In the genomic region with DNA sequence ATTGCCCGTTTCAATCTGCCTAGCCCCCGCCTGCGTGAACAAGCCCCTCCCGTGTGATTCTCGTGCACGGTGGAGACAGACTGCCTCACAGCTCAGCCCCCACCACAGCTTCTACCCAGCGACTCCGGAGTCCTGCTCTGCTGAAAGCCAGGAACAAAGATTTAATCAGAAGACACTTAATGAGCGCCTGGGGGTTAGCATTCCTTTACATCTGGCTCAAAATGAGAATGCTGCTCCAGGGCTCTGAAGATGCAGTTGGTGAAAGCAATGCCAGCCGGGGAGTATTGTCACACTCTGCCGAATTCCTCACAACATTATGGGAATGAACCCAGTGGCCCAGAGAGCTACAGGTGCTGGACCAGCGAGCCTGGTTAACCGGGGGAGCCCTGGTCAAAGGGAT, we compare ENCODE assay signal across 15 mouse cellular contexts.
DNase-seq lines count a peak whose midpoint lies in the region; ATAC-seq and TF ChIP-seq lines count a peak whose summit lies in the region.
"Had no signal": no experiment of that assay in that cellular context is flagged by ENCODE, and none has a peak within 500 bp of the region (broad histone marks: within the 10 kb centered on the region; RNA-seq: fewer than 3 reads in every experiment).

No protein-coding gene starts in this region.

- H3K9ac ChIP-seq in forebrain, embryonic 16.5 days (replicated peaks; ENCODE audit: low read depth, low read length), result no peak overlapping the region
- no peak overlapping the region for H3K9ac ChIP-seq in neural tube, embryonic 15.5 days (replicated peaks)
- H3K9ac ChIP-seq: stomach, embryonic 15.5 days had no signal

- 0 out of 2 replicates have a peak, but pooled peaks have one; percentile 26 for ATAC-seq in forebrain, embryonic 16.5 days
- ATAC-seq in neural tube, embryonic 15.5 days (ENCODE audit: low FRiP score), result peak; percentile 60
- ATAC-seq: intestine, postnatal 0 days; lung, postnatal 0 days had no signal

- no peak for TF ChIP-seq CTCF in brain, embryonic 14.5 days (IDR thresholded peaks at IDR 0.05; ENCODE audit: borderline replicate concordance, extremely low read depth, insufficient read depth, insufficient read length)

- H3K27me3 ChIP-seq in forebrain, embryonic 16.5 days (replicated peaks; ENCODE audit: control insufficient read depth, insufficient read depth, low read length), result no peaks in the 10 kb centered on the region
- H3K27me3 ChIP-seq in neural tube, embryonic 15.5 days (replicated peaks), result no peaks in the 10 kb centered on the region; the same call in 1 of the 2 replicates
- H3K27me3 ChIP-seq: stomach, embryonic 15.5 days had no signal

- DNase-seq in kidney, postnatal 14 days, result peak; percentile 14
- DNase-seq in kidney, adult 18-20 months, result no peak
- peak; percentile 65 for DNase-seq in brain, embryonic 14.5 days (ENCODE audit: low read depth)
- no peak for DNase-seq in c-Kit-positive CD71-positive TER-119-positive erythroid progenitor cells, embryonic 14.5 days (ENCODE audit: low spot score)
- DNase-seq in gastrocnemius, postnatal 10 days, result no peak
- DNase-seq: gastrocnemius, postnatal 36 days; liver; right cerebral cortex, postnatal 4 days had no signal

- TF ChIP-seq POLR2A in brain, embryonic 14.5 days (IDR thresholded peaks at IDR 0.05; ENCODE audit: borderline replicate concordance, extremely low read depth, insufficient read depth, insufficient read length, poor library complexity, severe bottlenecking), result no peak

- no peak overlapping the region for H3K4me2 ChIP-seq in forebrain, embryonic 16.5 days (ENCODE audit: low read length)
- no peak overlapping the region for H3K4me2 ChIP-seq in neural tube, embryonic 15.5 days
- H3K4me2 ChIP-seq: midbrain, embryonic 12.5 days; stomach, embryonic 15.5 days had no signal

- H3K27ac ChIP-seq in forebrain, embryonic 16.5 days (ENCODE audit: low read length), result no peak overlapping the region
- H3K27ac ChIP-seq in neural tube, embryonic 15.5 days (replicated peaks), result peak overlapping the region; percentile 54; the same call in 1 of the 2 replicates
- H3K27ac ChIP-seq: midbrain, embryonic 12.5 days; stomach, embryonic 15.5 days had no signal

- 0 out of 2 replicates have a peak, but pooled peaks cover 3% of the 10 kb centered on the region for H3K4me1 ChIP-seq in forebrain, embryonic 16.5 days (replicated peaks; ENCODE audit: control insufficient read depth, insufficient read depth, low read length)
- peaks cover 21% of the 10 kb centered on the region for H3K4me1 ChIP-seq in neural tube, embryonic 15.5 days
- H3K4me1 ChIP-seq: stomach, embryonic 15.5 days had no signal

- H3K9me3 ChIP-seq in forebrain, embryonic 16.5 days (ENCODE audit: control insufficient read depth, low read length), result no peaks in the 10 kb centered on the region
- no peaks in the 10 kb centered on the region for H3K9me3 ChIP-seq in neural tube, embryonic 15.5 days (replicated peaks)
- H3K9me3 ChIP-seq: midbrain, embryonic 12.5 days; stomach, embryonic 15.5 days had no signal

- 8% methylated on average over 13 of the region's 13 CpGs for WGBS in forebrain, embryonic 16.5 days
- WGBS in neural tube, embryonic 15.5 days, result 18% methylated on average over 13 of the region's 13 CpGs

- no peaks in the 10 kb centered on the region for H3K36me3 ChIP-seq in forebrain, embryonic 16.5 days (ENCODE audit: control insufficient read depth, insufficient read depth)
- no peaks in the 10 kb centered on the region for H3K36me3 ChIP-seq in neural tube, embryonic 15.5 days
- H3K36me3 ChIP-seq: midbrain, embryonic 12.5 days; stomach, embryonic 15.5 days had no signal

- no peak overlapping the region for H3K4me3 ChIP-seq in forebrain, embryonic 16.5 days (replicated peaks; ENCODE audit: low read length)
- H3K4me3 ChIP-seq in neural tube, embryonic 15.5 days (replicated peaks), result no peak overlapping the region
- H3K4me3 ChIP-seq: erythroblast, embryonic 14.5 days; midbrain, embryonic 12.5 days; stomach, embryonic 15.5 days had no signal

Comparison
In these comparisons a context has a peak if more than half of its experiments do, and no peak if none do; other contexts are left out.
1. DNase-seq: peak in kidney, postnatal 14 days (single experiment) and brain, embryonic 14.5 days (single experiment); none in kidney, adult 18-20 months (single experiment), c-Kit-positive CD71-positive TER-119-positive erythroid progenitor cells, embryonic 14.5 days (single experiment) and gastrocnemius, postnatal 10 days (single experiment).